Mouse (Mus musculus) lung, embryonic 14.5 days (tissue): ENCODE results near the gene Mpv17. TPM values are rescaled to one million over a fixed set of nuclear protein-coding genes. Genes with fewer than 3 reads are reported as not detected.

Experiments used
- ATAC-seq: fragments of 200-750 bp; cut with Nextera tagmentation; 2 replicates; pipeline ENCODE4 v1.8.0; 2017; ENCODE audit warnings: mild to moderate bottlenecking, moderate TSS enrichment, moderate library complexity; ENCODE audit not compliant: insufficient read depth
- DNase-seq: peaks from one replicate; pipeline ENCODE4 v3.0.0-alpha.2; 2015
- H3K27ac ChIP-seq: fragments of 300-500 bp; sonication (generic); 2 replicates; pipeline ENCODE4 v1.5.1; 2014; ENCODE audit warnings: low read depth, mild to moderate bottlenecking, moderate library complexity
- H3K27me3 ChIP-seq: fragments of 300-500 bp; sonication (generic); 2 replicates; pipeline ENCODE4 v1.6.1; 2014; ENCODE audit warnings: low read length, control low read depth; ENCODE audit not compliant: insufficient read depth
- H3K36me3 ChIP-seq: fragments of 300-500 bp; sonication (generic); 2 replicates; pipeline ENCODE4 v1.6.1; 2014; ENCODE audit warnings: control low read depth; ENCODE audit not compliant: insufficient read depth
- H3K4me1 ChIP-seq: fragments of 300-500 bp; sonication (generic); 2 replicates; pipeline ENCODE4 v1.6.1; 2014; ENCODE audit warnings: antibody characterized with exemption, control low read depth; ENCODE audit not compliant: insufficient read depth
- H3K4me2 ChIP-seq: fragments of 300-500 bp; sonication (generic); 2 replicates; pipeline ENCODE4 v1.6.1; 2014; ENCODE audit warnings: mild to moderate bottlenecking
- H3K4me3 ChIP-seq: fragments of 300-500 bp; sonication (generic); 2 replicates; pipeline ENCODE4 v1.5.1; 2014; ENCODE audit warnings: low read depth, low read length
- H3K9ac ChIP-seq: fragments of 300-500 bp; sonication (generic); 2 replicates; pipeline ENCODE4 v1.6.1; 2014
- H3K9me3 ChIP-seq: fragments of 300-500 bp; sonication (generic); 2 replicates; pipeline ENCODE4 v1.6.1; 2016; ENCODE audit warnings: low read depth, low read length, control low read depth
- CTCF ChIP-seq: IDR thresholded peaks from 2 replicates; pipeline ENCODE4 v1.5.1; 2016; ENCODE audit warnings: antibody characterized with exemption, low read depth
- WGBS: fragments of 180-500 bp; shearing (Covaris S2); extraction: QIAGEN DNeasy Blood & Tissue Kit; methylation state at CpG from one replicate; pipeline ENCODE4 v1.1.7; 2014; 5-methylcytosine and 5-hydroxymethylcytosine counted together
- polyA plus RNA-seq: library from polyadenylated mRNA; unstranded; fragments of >200 nt; fragmentation: Nextera tagmentation; extraction: Ambion mirVana; gene quantifications from 2 replicates; pipeline ENCODE4 v1.2.1, GENCODE M21; 2014

Gene Mpv17
- polyA plus RNA-seq, 1 experiment from 2014 or later: 58.3 TPM

GRCm38 (mm10) chr5:31164878-31165277, 10.8 kb upstream of the Mpv17 start:
- Histone ChIP-seq H3K4me1 (no peaks in the 10 kb centered on the region), H3K27ac (no peak overlapping the region), H3K27me3 (no peaks in the 10 kb centered on the region), H3K9ac (no peak overlapping the region), H3K4me3 (no peak overlapping the region), H3K9me3 (no peaks in the 10 kb centered on the region), H3K4me2 (no peak overlapping the region), H3K36me3 (peaks cover 88% of the 10 kb centered on the region)
- no peak for DNase-seq
- ATAC-seq: no peak
- no peak for TF ChIP-seq CTCF
- WGBS: 75% methylated on average over 1 of the region's 1 CpGs

- Histone ChIP-seq H3K36me3 (peaks cover 88% of the 10 kb centered on the region), H3K4me3 (no peak overlapping the region), H3K27me3 (no peaks in the 10 kb centered on the region), H3K27ac (no peak overlapping the region), H3K9me3 (no peaks in the 10 kb centered on the region), H3K9ac (no peak overlapping the region), H3K4me1 (no peaks in the 10 kb centered on the region), H3K4me2 (no peak overlapping the region)
- TF ChIP-seq CTCF: no peak
- DNase-seq: no peak
- ATAC-seq: no peak
Measured at GRCm38 (mm10) chr5:31162462-31162861, 8.4 kb upstream of the Mpv17 start.

- Histone ChIP-seq H3K4me2 (peak overlapping the region; percentile 89), H3K27me3 (no peaks in the 10 kb centered on the region), H3K27ac (peak overlapping the region; percentile 4; the same call in 1 of the 2 replicates), H3K4me1 (no peaks in the 10 kb centered on the region), H3K36me3 (peaks cover 32% of the 10 kb centered on the region), H3K4me3 (peak overlapping the region; percentile 63), H3K9me3 (no peaks in the 10 kb centered on the region), H3K9ac (peak overlapping the region; percentile 63)
- 34% methylated on average over 6 of the region's 6 CpGs for WGBS
- no peak for TF ChIP-seq CTCF
- 0 out of 2 replicates have a peak, but pooled peaks have one; percentile 7 for ATAC-seq
- DNase-seq: no peak
Measured at GRCm38 (mm10) chr5:31153516-31154151, 417 bp downstream of the Mpv17 start.

GRCm38 (mm10) chr5:31151746-31152145, 2.3 kb downstream of the Mpv17 start:
- H3K9me3 ChIP-seq: no peaks in the 10 kb centered on the region
- DNase-seq (no peak), ATAC-seq (no peak)
- H3K27me3 ChIP-seq: no peaks in the 10 kb centered on the region
- 88% methylated on average over 3 of the region's 3 CpGs for WGBS
- peaks cover 13% of the 10 kb centered on the region for H3K36me3 ChIP-seq
- H3K4me2 ChIP-seq: no peak overlapping the region
- TF ChIP-seq CTCF: peak; percentile 12; the same call in 1 of the 2 replicates
- no peak overlapping the region for H3K9ac ChIP-seq
- no peaks in the 10 kb centered on the region for H3K4me1 ChIP-seq
- no peak overlapping the region for H3K4me3 ChIP-seq
- no peak overlapping the region for H3K27ac ChIP-seq

- no peak for ATAC-seq
- Histone ChIP-seq H3K4me1 (no peaks in the 10 kb centered on the region), H3K4me3 (no peak overlapping the region), H3K36me3 (peaks cover 19% of the 10 kb centered on the region; the same call in 1 of the 2 replicates), H3K9ac (no peak overlapping the region), H3K4me2 (no peak overlapping the region), H3K27me3 (no peaks in the 10 kb centered on the region), H3K27ac (no peak overlapping the region), H3K9me3 (no peaks in the 10 kb centered on the region)
- TF ChIP-seq CTCF: no peak
- WGBS: 80% methylated on average over 4 of the region's 4 CpGs
- no peak for DNase-seq
Measured at GRCm38 (mm10) chr5:31149781-31150180, 4.3 kb downstream of the Mpv17 start.

- Histone ChIP-seq H3K9ac (no peak overlapping the region), H3K9me3 (no peaks in the 10 kb centered on the region), H3K4me1 (no peaks in the 10 kb centered on the region), H3K27ac (no peak overlapping the region), H3K36me3 (peaks cover 10% of the 10 kb centered on the region; the same call in 1 of the 2 replicates), H3K27me3 (peaks cover 58% of the 10 kb centered on the region), H3K4me2 (peak overlapping the region; percentile 42), H3K4me3 (peak overlapping the region; percentile 14; the same call in 1 of the 2 replicates)
- WGBS: 10% methylated on average over 9 of the region's 9 CpGs
- ATAC-seq (no peak), DNase-seq (peak; percentile 80)
- no peak for TF ChIP-seq CTCF
Measured at GRCm38 (mm10) chr5:31138968-31139425, 15.1 kb downstream of the Mpv17 start.

GRCm38 (mm10) chr5:31138241-31138967, 15.6 kb downstream of the Mpv17 start, which contains the start of gene Ucn:
TSS of gene Ucn (minus strand) at chr5:31138829.
- Histone ChIP-seq H3K9me3 (no peaks in the 10 kb centered on the region), H3K27ac (no peak within 1 kb of the TSS), H3K4me1 (no peaks in the 10 kb centered on the region), H3K4me2 (peak within 1 kb of the TSS; percentile 42), H3K27me3 (peaks cover 60% of the 10 kb centered on the region), H3K36me3 (peaks cover 8% of the 10 kb centered on the region; the same call in 1 of the 2 replicates), H3K4me3 (peak within 1 kb of the TSS; percentile 14; the same call in 1 of the 2 replicates), H3K9ac (no peak within 1 kb of the TSS)
- DNase-seq (peak; percentile 56), ATAC-seq (peak; percentile 60; the same call in 1 of the 2 replicates)
- TF ChIP-seq CTCF: no peak
- WGBS: 1% methylated on average over 52 of the region's 52 CpGs
